Mouse (Mus musculus) heart, postnatal 25 days (tissue): ENCODE measurements around the gene Pfpl. TPM values are rescaled to one million over a fixed set of nuclear protein-coding genes. Genes with fewer than 3 reads are reported as not detected.

Experiments used
- DNase-seq: peaks from one replicate; pipeline ENCODE4 v3.0.0; 2022; ENCODE audit warnings: low spot score
- intact Hi-C: fragments of 180-260 bp; cut with DNase I; formaldehyde crosslinking; loops from one replicate; pipeline ENCODE4 v1.15.1; 2025
- total RNA-seq, 2 experiments: library from RNA; stranded (reverse); gene quantifications; 2 replicates each; pipeline ENCODE4 v1.2.3; 2021

Pfpl gene
- total RNA-seq: not detected

- no peak for DNase-seq
- intact Hi-C loops: no loop called here
Measured at GRCm38 (mm10) chr19:12427605-12428004, at the start of gene Pfpl. Gene Pfpl (plus strand): TSS chr19:12427905.

GRCm38 (mm10) chr19:12386979-12387378 is 40.7 kb upstream of the Pfpl start, which contains the start of gene Olfr1440:
Gene Olfr1440 (plus strand): TSS chr19:12387279.
- no peak for DNase-seq
- intact Hi-C loops: no loop called here

GRCm38 (mm10) chr19:12413737-12414136 is 14.0 kb upstream of the Pfpl start:
- intact Hi-C loops: no loop called here
- DNase-seq: no peak

- DNase-seq: no peak
- intact Hi-C loops: no loop called here
Measured at GRCm38 (mm10) chr19:12417361-12417760, 10.3 kb upstream of the Pfpl start, which contains the start of gene Olfr1441. Gene Olfr1441 (plus strand): TSS chr19:12417433.

- DNase-seq: no peak
- intact Hi-C loops: no loop called here
Measured at GRCm38 (mm10) chr19:12418312-12418711, 9.4 kb upstream of the Pfpl start.

DNA sequence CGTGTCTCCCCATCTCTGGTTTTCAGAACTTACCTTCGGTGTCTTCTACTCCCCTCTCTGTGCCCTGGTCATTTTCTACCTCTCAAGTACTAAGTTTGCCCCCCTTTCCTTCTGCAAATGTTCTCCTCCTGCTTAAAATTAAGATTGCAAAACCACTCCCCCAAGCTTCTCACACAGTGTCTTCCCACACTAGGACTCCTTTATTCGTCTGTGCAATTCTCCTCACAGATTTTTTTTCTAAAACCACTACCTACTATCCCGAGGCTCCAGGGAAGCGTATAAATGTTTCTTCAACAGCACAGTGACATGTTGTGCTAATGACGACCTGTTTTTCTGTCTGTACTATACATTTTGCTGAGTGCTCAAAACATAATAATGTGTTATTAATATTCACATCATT is 7.2 kb upstream of the Pfpl start:
- intact Hi-C loops: no loop called here
- DNase-seq: no peak

DNA sequence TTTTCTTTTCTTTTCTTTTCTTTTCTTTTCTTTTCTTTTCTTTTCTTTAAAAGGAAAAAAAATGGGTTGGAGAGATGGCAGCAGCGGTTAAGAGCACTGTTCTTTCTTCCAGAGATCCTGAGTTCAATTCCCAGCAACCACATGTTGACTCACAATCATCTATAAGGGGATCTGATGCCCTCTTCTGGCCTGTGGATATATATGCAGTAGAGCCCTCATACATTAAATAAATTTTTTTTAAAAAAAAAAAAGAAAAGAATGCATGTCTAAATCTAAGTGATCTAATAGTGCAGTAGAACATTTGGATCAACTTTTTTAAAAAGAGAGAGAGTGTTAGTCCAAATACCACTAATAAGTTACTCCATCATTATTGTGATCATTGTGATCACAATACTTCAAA is 6.0 kb upstream of the Pfpl start:
- intact Hi-C loops: no loop called here
- DNase-seq: no peak

DNA sequence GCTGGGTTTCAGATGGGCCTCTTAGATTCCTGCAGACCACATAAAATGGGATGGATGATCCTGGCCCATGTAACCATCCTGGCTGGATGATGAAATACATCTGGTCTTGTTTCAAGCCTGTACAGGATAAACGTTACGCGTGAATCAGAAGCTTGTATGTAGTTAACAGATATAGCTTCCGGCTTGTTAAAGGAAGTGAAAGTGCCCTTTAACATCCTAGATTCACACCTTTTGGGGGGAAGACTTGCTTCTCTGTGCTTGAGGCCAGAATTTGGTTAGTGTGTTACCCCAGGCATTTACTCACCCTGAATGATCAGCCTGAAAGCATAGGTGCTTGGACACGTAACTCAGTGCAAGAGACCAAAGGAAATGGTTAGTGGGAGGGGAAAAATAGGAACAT is 604 bp upstream of the Pfpl start:
- DNase-seq: no peak
- intact Hi-C loops: no loop called here

- peak; percentile 16 for DNase-seq
- intact Hi-C loops: loop anchor here (5.0 to 10.0 kb wide), 2 partner anchors 69 to 162 kb away; partner anchors contain the start of genes Dtx4 and Gm4952
Measured at GRCm38 (mm10) chr19:12433033-12433432, 5.3 kb downstream of the Pfpl start.

- intact Hi-C loops: loop anchor here (10.0 kb wide), 1 partner anchor 160 kb away; the partner anchor contains the start of gene Gm4952
- DNase-seq: no peak
Measured at GRCm38 (mm10) chr19:12435011-12435416, 7.3 kb downstream of the Pfpl start.

DNA sequence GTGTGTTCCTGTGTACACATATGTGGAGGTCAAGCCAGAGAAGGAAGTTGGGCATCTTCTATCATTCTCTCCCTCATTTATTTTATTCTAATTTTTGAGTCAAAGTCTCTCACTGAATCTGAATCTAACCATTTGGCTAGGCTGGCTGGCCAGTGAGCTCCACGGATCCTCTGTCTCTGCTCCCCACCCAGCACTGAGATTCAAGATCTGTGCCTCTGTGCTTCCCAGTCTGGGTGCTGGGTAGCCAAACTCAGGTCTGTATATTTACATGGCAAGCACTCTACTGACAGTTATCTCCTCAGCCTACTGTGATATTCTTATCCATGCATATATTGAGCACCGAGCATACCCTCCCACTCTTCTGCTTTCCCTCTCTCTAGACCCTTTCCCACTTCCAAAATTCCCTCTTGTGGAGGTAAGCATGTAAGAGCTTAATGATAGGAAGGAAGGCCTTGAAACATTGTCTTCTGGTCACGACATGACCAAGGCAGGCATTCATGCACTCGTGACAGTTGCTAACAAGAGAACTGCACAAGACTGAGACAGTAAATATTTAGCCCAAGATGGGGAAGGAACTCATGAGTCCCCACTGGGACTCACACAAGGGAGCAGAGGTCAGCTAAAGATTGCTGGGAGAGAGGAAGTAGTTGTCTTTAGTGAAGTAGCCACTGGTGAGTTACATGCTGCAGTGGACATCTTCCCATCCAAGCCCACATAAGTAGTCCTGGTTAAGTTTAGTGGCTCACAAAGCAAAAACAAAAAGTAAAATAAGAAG is 8.2 kb downstream of the Pfpl start:
- no peak for DNase-seq
- intact Hi-C loops: loop anchor here (10.0 kb wide), 1 partner anchor 159 kb away; the partner anchor contains the start of gene Gm4952

- intact Hi-C loops: loop anchor here (10.0 kb wide), 1 partner anchor 155 kb away; the partner anchor contains the start of gene Gm4952
- no peak for DNase-seq
Measured at GRCm38 (mm10) chr19:12439581-12439980, 11.9 kb downstream of the Pfpl start.

DNA sequence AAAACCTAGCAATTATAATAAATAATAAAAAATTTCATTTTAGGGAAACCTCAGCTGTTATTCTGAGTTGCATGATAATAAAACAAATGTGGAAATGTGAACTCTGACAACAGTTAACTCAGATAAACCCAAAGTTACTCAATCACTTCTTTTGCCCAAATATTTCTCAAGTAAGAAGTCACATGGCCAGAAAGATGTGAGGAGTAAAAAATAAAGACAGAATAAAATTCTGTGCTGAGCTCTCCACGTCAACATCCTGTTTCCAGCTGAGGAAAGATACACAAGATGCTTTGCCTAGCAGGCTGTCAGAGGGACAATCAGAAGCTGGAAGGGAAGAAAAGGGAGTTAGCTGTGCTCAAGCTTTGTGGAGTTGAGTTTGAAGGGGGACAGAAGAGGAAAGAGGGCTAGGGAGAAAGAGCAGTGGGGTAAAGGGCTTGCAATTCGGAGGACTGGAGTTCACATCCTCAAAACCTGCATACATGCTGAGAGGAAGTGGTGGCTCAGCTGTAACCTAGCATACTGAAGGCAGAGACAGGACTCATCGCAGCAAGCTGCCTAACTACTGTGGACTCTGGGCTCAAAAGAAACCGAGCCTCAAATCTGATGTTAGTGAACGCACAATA is 12.5 kb downstream of the Pfpl start:
- intact Hi-C loops: no loop called here
- no peak for DNase-seq

DNA sequence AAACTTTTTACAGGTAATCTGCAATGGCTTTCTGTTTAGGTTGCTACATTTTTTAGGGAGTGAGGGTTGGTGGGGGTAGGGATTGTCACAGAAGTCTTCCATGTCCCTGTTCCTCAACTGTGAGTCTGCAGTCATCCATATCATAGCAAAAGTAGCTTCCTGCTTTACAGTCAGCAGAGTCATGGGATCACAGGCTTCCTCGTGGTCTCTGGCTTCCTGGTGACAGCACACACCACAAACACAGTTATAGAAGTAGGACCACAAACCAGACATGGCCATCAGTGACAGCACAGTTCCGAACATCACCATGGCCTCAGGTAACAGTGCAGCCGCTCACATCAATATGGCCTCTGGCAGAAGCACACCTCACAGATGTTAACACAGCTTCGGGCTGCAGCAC is 14.9 kb downstream of the Pfpl start:
- DNase-seq: no peak
- intact Hi-C loops: no loop called here

GRCm38 (mm10) chr19:12445014-12445413 is 17.3 kb downstream of the Pfpl start:
- intact Hi-C loops: no loop called here
- no peak for DNase-seq

DNA sequence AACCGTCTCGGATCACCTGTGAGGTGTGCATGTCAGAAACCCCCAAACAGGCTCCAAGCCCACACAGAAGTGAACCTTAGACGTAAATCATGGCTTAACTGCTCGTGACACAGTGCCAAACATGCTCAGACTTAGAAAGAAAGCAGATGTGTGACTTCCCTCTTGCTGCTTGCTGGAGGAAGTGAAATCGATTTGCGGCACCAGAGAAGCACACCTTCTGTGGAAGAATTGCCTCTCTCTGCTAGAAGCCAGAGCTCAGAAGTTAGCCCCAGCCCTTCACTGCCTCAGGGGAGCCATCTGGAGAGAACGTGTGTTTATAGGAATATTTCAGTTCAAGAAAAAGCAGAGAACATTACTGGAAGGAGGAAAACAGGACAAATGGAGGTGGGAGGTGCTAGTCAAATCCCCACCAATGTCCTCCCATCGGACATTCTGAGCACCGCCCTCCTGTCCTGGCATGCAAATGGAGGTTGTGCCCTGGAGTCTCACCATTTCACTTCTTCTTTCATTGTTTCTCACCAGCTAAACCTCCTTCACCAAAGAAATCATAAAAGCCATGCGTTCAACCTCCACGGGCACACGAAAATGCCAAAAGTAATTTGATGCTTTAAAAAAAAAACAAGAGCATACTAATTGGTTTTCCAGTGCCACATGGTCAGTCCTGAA is 29.8 kb downstream of the Pfpl start:
- intact Hi-C loops: no loop called here
- DNase-seq: no peak

DNA sequence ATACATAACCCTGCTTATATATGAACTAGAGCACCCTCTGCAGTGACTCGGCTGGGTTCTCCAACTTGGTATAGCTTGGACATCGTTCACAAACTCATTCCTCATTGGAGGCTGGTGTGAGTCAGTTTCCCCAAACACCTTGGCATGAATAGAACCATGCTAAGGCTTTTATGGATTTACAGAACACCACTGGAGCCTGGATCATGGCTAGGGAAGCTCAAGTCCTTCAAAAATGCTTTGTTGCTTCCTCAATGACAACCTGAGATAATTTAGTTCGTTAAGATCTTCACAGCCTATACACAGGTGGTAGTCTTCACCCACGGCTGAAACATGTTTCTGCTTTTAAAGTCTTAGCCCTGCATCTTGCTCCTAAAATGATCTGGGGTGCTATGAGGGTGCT is 31.8 kb downstream of the Pfpl start:
- intact Hi-C loops: no loop called here
- DNase-seq: no peak

GRCm38 (mm10) chr19:12460282-12461249 is 32.9 kb downstream of the Pfpl start, which contains the start of gene Mpeg1:
Gene Mpeg1 (plus strand): TSS chr19:12460779.
- no peak for DNase-seq
- intact Hi-C loops: no loop called here
